Mouse (Mus musculus): ENCODE measurements around the gene Naa40. TPM values are rescaled to one million over a fixed set of nuclear protein-coding genes. Genes with fewer than 3 reads are reported as not detected.
A peak's percentile ranks its signal among the peaks of the same experiment; 100 is the strongest.

The Naa40 gene
- polyA plus RNA-seq, 1 experiment from 2014 or later = 67.6 TPM

DNA sequence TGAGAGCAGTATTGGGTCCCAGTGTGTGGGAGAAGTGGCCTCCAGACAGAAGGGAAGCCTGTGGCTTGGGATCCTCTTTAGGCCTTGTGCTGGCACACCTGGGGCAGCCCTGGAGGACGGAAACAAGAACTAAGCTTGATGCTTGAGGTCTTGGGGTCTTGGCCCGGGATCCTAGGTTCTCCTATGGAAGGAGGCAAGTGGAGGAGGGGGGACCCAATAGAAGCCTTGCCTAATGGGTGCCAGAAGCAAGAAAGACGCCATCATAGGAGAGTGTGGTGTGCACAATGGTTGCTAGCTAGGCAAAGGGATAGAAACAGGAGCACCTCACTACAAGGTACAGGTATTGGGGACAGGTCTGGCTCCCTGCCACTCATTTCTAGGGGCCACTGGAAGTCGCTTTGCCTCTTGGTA lies 25.4 kb upstream of the Naa40 start:
- peaks cover 51% of the 10 kb centered on the region for H3K4me1 ChIP-seq (replicated peaks; ENCODE audit: control insufficient read depth, insufficient read depth, low read length)
- WGBS = 27% methylated on average over 4 of the region's 4 CpGs
- H3K4me3 ChIP-seq (replicated peaks; ENCODE audit: low read length) = no peak overlapping the region
- no peak for DNase-seq (ENCODE audit: low spot score)
- no peak for ATAC-seq (ENCODE audit: low FRiP score)
- H3K27ac ChIP-seq = peak overlapping the region; percentile 95
- 0 out of 2 replicates have a peak overlapping the region, but pooled peaks have one; percentile 4 for H3K4me2 ChIP-seq (replicated peaks)
- H3K9ac ChIP-seq = peak overlapping the region; percentile 80; the same call in 1 of the 2 replicates
- peaks cover 9% of the 10 kb centered on the region for H3K36me3 ChIP-seq (replicated peaks; ENCODE audit: control insufficient read depth, insufficient read depth)
- no peaks in the 10 kb centered on the region for H3K9me3 ChIP-seq (ENCODE audit: control insufficient read depth, low read length)
- H3K27me3 ChIP-seq (ENCODE audit: control insufficient read depth, insufficient read depth, low read length) = no peaks in the 10 kb centered on the region

DNA sequence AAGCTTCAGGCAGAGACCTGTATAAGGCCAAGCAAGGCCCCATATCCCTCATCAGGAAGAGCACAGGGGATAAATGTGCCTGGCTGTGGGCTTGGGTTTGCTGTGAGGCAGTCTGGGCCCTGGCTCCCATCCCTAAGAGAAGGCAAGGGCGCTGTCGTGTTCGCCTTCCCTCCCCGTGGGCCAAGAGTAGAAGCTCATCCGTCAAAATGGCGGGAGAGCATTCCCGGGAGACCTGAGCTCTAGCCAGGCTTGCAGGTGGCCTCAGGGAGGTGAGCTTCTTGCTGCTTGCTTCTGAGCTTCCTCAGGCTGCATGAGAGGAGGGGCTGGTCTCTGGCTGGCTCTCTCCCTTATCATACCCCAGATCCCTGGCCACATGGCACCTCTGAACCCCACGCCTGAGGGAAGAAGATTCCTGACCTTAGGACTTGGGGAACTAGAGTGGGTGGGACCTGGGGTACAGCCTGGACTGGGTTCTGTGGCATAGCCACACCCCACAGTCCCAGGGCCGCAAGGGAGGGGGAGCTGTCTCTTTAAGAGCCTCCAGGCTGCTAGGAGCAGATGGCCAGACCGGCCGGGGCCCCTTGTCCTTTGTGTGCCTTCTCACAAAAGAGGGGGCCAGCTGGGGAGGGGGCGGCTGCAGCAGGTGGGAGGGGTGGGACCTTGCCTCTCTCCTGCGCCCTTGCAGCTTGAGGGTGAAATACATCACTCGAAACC lies 24.7 kb upstream of the Naa40 start:
- DNase-seq (ENCODE audit: low spot score) (no peak), ATAC-seq (ENCODE audit: low FRiP score) (peak; percentile 7; the same call in 1 of the 2 replicates)
- Histone ChIP-seq H3K4me1 (replicated peaks; ENCODE audit: control insufficient read depth, insufficient read depth, low read length) (peaks cover 48% of the 10 kb centered on the region), H3K4me2 (replicated peaks) (peak overlapping the region; percentile 4; the same call in 1 of the 2 replicates), H3K36me3 (replicated peaks; ENCODE audit: control insufficient read depth, insufficient read depth) (peaks cover under 1% of the 10 kb centered on the region), H3K9me3 (ENCODE audit: control insufficient read depth, low read length) (no peaks in the 10 kb centered on the region), H3K9ac (no peak overlapping the region), H3K27ac (peak overlapping the region; percentile 95), H3K27me3 (ENCODE audit: control insufficient read depth, insufficient read depth, low read length) (no peaks in the 10 kb centered on the region), H3K4me3 (replicated peaks; ENCODE audit: low read length) (no peak overlapping the region)
- 9% methylated on average over 14 of the region's 14 CpGs for WGBS

DNA sequence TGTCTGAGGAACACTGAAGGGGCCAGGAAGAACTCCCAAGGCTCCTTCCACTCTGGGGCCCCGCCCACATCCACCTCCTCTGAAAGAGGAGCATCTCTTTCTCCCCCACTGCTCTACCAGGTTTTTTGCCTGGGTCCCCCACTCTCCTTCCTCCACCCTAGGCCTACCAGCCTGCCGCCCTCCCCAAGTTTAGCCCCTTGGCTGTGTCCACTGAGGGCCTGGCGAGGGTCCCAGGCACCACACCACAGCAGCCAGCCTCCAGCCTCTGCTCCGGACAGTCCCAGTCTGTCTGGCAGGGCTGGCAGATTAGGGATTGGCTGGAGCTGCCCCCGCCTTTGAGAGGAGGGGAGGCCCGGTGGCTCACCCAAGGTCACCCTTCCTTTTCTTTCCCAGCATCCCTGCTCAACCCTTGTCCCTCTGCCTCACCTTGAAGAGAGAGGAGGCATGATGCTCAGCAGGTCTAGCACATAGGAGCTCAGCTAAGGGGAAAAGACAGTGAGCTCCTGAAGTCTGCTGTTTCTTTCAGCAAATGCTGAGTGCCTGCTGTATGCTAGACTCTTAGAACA lies 23.9 kb upstream of the Naa40 start:
- no peak for ATAC-seq (ENCODE audit: low FRiP score)

DNA sequence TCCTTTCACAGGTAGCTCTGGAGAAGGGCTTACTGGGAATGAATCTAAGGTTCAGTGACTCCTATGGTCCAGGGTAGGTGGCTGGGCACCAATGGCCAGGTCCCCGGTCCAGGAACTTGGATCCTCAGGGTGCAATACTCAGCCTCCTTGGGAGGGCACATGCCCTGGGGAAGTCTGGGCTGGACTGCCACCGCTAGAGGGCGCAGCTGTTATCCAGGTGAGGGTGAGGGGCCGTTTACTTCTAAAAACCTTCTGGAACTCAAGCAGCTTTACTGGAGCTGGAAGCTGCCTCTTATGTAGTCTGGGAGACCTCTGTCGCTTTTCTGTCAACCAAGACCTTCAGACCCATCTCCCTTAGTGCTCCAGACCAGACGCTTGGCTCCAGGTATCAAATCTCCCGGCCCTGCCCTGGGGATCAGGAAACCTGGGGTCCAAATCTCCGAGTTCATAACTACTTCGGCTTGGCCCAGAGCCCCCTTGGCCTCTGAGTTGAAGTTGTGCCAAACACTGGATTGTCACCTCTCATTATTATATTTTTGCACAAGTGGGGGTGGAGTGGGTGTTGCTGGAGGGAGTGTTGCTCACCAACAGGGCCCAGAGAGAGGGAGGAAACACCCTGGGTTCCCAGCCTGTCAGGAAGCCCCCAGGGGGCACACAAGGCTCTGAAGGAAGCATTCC lies 23.2 kb upstream of the Naa40 start:
- Histone ChIP-seq H3K9ac (no peak overlapping the region), H3K4me1 (replicated peaks; ENCODE audit: control insufficient read depth, insufficient read depth, low read length) (peaks cover 34% of the 10 kb centered on the region)
- WGBS = 17% methylated on average over 9 of the region's 9 CpGs

More for the DNA sequence above, 23.9 kb upstream of the Naa40 start:
- 9% methylated on average over 6 of the region's 6 CpGs for WGBS
- Histone ChIP-seq H3K4me1 (replicated peaks; ENCODE audit: control insufficient read depth, insufficient read depth, low read length) (peaks cover 40% of the 10 kb centered on the region), H3K9me3 (ENCODE audit: control insufficient read depth, low read length) (no peaks in the 10 kb centered on the region), H3K27me3 (ENCODE audit: control insufficient read depth, insufficient read depth, low read length) (no peaks in the 10 kb centered on the region), H3K9ac (peak overlapping the region; percentile 4; the same call in 1 of the 2 replicates), H3K4me3 (replicated peaks; ENCODE audit: low read length) (no peak overlapping the region), H3K27ac (peak overlapping the region; percentile 95), H3K36me3 (replicated peaks; ENCODE audit: control insufficient read depth, insufficient read depth) (no peaks in the 10 kb centered on the region), H3K4me2 (replicated peaks) (no peak overlapping the region; the same call in 1 of the 2 replicates)
- DNase-seq (ENCODE audit: low spot score) = no peak

DNA sequence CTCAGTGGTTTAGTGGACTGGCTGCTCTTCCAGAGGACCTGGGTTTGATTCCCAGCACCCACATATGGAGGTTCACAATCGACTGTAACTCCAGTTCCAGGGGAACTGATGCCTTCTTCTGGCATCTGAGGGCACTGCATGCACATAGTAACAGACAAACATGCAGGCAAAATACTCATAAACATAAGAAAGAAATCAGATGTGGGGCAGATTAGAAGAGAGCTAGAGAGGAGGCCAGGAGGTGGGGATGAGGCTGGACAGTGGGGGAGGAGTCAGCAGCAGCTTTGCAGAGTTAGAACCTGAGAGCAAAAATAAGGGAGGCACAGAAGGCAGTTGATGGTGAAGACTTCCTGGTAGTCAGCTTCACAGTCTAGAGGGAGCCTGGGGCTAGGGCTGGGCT lies 21.6 kb upstream of the Naa40 start:
- WGBS = 97% methylated on average over 1 of the region's 1 CpGs
- H3K4me2 ChIP-seq (replicated peaks) = no peak overlapping the region
- H3K27ac ChIP-seq = no peak overlapping the region
- no peaks in the 10 kb centered on the region for H3K27me3 ChIP-seq (ENCODE audit: control insufficient read depth, insufficient read depth, low read length)
- H3K36me3 ChIP-seq (replicated peaks; ENCODE audit: control insufficient read depth, insufficient read depth) = no peaks in the 10 kb centered on the region
- H3K9me3 ChIP-seq (ENCODE audit: control insufficient read depth, low read length) = no peaks in the 10 kb centered on the region
- DNase-seq (ENCODE audit: low spot score) (no peak), ATAC-seq (ENCODE audit: low FRiP score) (no peak)
- no peak overlapping the region for H3K9ac ChIP-seq
- H3K4me3 ChIP-seq (replicated peaks; ENCODE audit: low read length) = no peak overlapping the region
- peaks cover 29% of the 10 kb centered on the region for H3K4me1 ChIP-seq (replicated peaks; ENCODE audit: control insufficient read depth, insufficient read depth, low read length)

More for the DNA sequence above, 23.2 kb upstream of the Naa40 start:
- peak overlapping the region; percentile 95; the same call in 1 of the 2 replicates for H3K27ac ChIP-seq
- ATAC-seq (ENCODE audit: low FRiP score) = no peak
- H3K4me2 ChIP-seq (replicated peaks) = no peak overlapping the region
- no peaks in the 10 kb centered on the region for H3K9me3 ChIP-seq (ENCODE audit: control insufficient read depth, low read length)
- H3K27me3 ChIP-seq (ENCODE audit: control insufficient read depth, insufficient read depth, low read length) = no peaks in the 10 kb centered on the region
- no peak overlapping the region for H3K4me3 ChIP-seq (replicated peaks; ENCODE audit: low read length)
- peak; percentile 73 for DNase-seq (ENCODE audit: low spot score)
- no peaks in the 10 kb centered on the region for H3K36me3 ChIP-seq (replicated peaks; ENCODE audit: control insufficient read depth, insufficient read depth)

DNA sequence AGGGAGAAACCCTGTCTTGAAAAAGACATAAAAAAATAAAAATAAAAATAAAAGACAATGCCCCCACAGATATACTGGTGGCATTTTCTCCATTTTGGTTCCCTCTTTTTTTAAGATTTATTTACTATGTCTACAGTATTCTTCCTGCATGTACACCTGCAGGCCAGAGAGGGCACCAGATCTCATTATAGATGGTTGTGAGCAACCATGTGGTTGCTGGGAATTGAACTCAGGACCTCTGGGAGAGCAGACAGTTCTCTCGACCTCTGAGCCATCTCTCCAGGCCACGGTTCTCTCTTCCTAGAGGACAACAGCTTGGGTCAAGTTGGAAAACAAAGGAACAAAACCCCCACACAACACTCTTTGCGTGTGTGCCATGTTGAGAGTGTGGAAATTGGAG lies 21.0 kb upstream of the Naa40 start:
- 95% methylated on average over 3 of the region's 3 CpGs for WGBS
- H3K9me3 ChIP-seq (ENCODE audit: control insufficient read depth, low read length) = no peaks in the 10 kb centered on the region
- no peak overlapping the region for H3K4me2 ChIP-seq (replicated peaks)
- H3K27me3 ChIP-seq (ENCODE audit: control insufficient read depth, insufficient read depth, low read length) = no peaks in the 10 kb centered on the region
- no peak overlapping the region for H3K4me3 ChIP-seq (replicated peaks; ENCODE audit: low read length)
- no peak overlapping the region for H3K27ac ChIP-seq
- H3K4me1 ChIP-seq (replicated peaks; ENCODE audit: control insufficient read depth, insufficient read depth, low read length) = peaks cover 24% of the 10 kb centered on the region
- no peaks in the 10 kb centered on the region for H3K36me3 ChIP-seq (replicated peaks; ENCODE audit: control insufficient read depth, insufficient read depth)
- H3K9ac ChIP-seq = no peak overlapping the region
- DNase-seq (ENCODE audit: low spot score) (no peak), ATAC-seq (ENCODE audit: low FRiP score) (no peak)

DNA sequence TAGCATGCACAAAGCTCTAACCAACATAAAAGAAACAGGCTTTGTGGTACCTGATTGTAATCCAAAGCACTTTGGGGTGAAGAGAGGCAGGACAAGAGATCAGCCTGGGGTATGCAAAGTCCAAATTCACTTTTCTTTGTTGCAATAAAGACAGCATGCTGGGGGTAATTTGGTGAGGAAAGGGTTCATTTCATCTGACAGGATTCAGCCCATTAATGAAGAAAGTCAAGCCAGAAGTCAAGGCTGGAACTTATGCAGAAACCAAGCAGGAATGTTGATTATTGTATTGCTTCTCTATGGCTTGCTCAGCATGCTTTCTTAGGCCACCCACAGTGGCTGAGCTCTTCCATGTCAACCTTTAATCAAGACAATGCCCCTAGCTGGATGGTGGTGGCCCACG lies 20.5 kb upstream of the Naa40 start:
- no peak for ATAC-seq (ENCODE audit: low FRiP score)
- no peak overlapping the region for H3K27ac ChIP-seq
- 86% methylated on average over 1 of the region's 1 CpGs for WGBS

DNA sequence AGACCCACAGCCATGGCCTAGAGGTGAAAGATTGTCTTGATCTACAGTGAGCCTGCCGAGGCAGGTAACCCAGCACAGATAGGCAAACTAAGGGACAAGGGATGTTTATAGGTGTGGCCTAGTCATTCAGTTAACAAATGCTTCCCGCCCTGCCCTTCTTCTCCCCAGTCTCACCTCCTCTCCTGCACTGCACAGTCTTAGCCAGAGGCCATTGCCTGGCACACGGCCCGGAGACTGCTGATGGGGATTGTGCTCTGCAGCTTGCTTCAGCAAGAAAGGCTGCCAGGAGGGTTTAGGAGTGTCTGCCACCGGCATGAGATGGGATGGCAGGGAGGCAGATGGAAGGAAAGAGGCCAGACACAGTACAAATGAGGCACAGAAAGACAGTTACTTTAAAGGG lies 16.9 kb upstream of the Naa40 start:
- Histone ChIP-seq H3K9ac (no peak overlapping the region), H3K4me2 (replicated peaks) (no peak overlapping the region), H3K4me3 (replicated peaks; ENCODE audit: low read length) (no peak overlapping the region), H3K9me3 (ENCODE audit: control insufficient read depth, low read length) (no peaks in the 10 kb centered on the region), H3K27ac (no peak overlapping the region), H3K36me3 (replicated peaks; ENCODE audit: control insufficient read depth, insufficient read depth) (no peaks in the 10 kb centered on the region), H3K27me3 (ENCODE audit: control insufficient read depth, insufficient read depth, low read length) (no peaks in the 10 kb centered on the region), H3K4me1 (replicated peaks; ENCODE audit: control insufficient read depth, insufficient read depth, low read length) (no peaks in the 10 kb centered on the region)
- WGBS = 72% methylated on average over 5 of the region's 5 CpGs
- DNase-seq (ENCODE audit: low spot score) (no peak), ATAC-seq (ENCODE audit: low FRiP score) (no peak)

More for the DNA sequence above, 20.5 kb upstream of the Naa40 start:
- no peak overlapping the region for H3K4me2 ChIP-seq (replicated peaks)
- H3K36me3 ChIP-seq (replicated peaks; ENCODE audit: control insufficient read depth, insufficient read depth) = no peaks in the 10 kb centered on the region
- no peaks in the 10 kb centered on the region for H3K9me3 ChIP-seq (ENCODE audit: control insufficient read depth, low read length)
- no peaks in the 10 kb centered on the region for H3K27me3 ChIP-seq (ENCODE audit: control insufficient read depth, insufficient read depth, low read length)
- peaks cover 21% of the 10 kb centered on the region for H3K4me1 ChIP-seq (replicated peaks; ENCODE audit: control insufficient read depth, insufficient read depth, low read length)
- no peak overlapping the region for H3K9ac ChIP-seq
- no peak overlapping the region for H3K4me3 ChIP-seq (replicated peaks; ENCODE audit: low read length)
- no peak for DNase-seq (ENCODE audit: low spot score)

DNA sequence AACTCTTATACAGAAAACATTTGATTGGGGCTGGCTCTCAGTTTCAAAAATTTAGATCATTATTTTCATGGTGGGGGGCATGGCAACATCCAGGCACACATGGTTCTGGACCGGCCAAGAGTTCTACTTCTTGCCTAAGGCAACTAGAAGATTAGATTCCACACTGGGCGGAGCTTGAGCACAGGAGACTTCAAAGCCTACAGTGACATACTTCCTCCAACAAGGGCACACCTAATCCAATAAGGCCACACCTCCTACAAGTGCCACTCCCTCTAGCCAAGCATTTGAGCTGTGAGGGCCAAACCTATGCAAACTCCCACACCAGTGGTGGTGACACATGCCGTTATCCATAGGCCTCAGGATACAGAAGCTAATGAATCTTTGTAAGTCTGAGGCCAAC lies 5.0 kb upstream of the Naa40 start:
- no peak for ATAC-seq (ENCODE audit: low FRiP score)
- Histone ChIP-seq H3K4me3 (replicated peaks; ENCODE audit: low read length) (no peak overlapping the region), H3K9me3 (ENCODE audit: control insufficient read depth, low read length) (no peaks in the 10 kb centered on the region), H3K4me2 (replicated peaks) (no peak overlapping the region), H3K27me3 (ENCODE audit: control insufficient read depth, insufficient read depth, low read length) (no peaks in the 10 kb centered on the region), H3K9ac (no peak overlapping the region), H3K27ac (no peak overlapping the region), H3K36me3 (replicated peaks; ENCODE audit: control insufficient read depth, insufficient read depth) (no peaks in the 10 kb centered on the region), H3K4me1 (replicated peaks; ENCODE audit: control insufficient read depth, insufficient read depth, low read length) (peaks cover 6% of the 10 kb centered on the region; the same call in 1 of the 2 replicates)
- no peak for DNase-seq (ENCODE audit: low spot score)
- WGBS = 87% methylated on average over 3 of the region's 3 CpGs

Measured in hindbrain, embryonic 14.5 days (tissue).